Mouse (Mus musculus): ENCODE measurements around the gene Lnx2.
A peak's percentile ranks its signal among the peaks of the same experiment; 100 is the strongest.

Lnx2 gene

DNA sequence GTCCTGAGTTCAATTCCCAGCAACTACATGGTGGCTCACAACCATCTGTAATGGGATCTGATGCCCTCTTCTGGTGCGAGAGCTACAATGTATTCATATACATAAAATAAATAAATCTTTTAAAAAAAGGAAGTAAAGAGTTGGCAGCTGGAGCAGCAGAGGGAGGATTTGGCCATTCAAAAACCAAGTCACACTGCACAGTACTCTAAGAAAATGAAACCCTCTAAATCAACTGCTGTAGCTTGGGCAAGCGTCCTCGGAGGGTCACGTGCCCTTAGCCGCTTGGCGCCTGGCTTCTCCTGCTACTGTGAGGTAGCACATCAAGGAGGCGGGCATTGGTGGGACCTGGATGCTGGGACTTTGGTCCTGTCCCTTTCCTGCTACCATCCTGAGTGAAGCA lies 61.2 kb downstream of the Lnx2 start:
- no peak for DNase-seq

DNA sequence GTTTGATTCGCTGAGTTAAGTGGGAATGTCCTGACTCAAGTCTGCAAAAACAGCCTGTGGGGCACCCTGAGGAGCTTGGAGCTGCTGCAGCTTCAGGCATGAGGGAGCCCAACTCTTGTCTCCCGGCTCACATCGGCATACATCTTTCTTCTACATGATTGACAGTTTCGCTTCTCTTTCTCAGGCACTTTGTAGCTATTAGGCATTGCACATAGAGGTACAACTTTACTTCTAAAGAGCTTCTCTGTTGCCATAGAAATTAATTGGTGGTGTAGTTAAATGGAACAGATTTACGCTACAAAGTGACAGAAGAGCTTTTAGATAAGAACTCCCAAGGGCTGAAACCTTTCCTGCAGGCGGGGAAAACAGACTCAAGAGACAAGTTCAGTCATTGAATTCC lies 62.5 kb downstream of the Lnx2 start:
- DNase-seq = no peak

DNA sequence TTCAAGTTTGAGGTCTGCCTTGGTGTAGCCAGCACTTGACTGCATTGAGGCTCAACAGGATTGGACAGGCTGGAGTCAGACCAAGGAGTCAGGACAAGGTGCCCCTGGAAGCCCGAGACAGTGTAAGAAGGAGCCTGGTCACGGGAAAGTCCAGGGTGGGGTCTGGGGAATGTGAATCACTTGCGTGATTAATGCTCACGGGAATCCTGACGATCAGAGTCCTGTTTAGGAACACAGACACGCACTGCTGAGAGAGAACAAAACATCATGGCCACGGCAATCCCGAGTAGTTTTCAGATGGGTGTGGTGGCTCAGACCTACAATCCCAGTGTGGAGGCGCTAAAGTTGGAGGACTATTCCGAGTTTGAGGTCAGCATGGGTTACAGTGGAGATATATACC lies 65.1 kb downstream of the Lnx2 start:
- no peak for DNase-seq

DNA sequence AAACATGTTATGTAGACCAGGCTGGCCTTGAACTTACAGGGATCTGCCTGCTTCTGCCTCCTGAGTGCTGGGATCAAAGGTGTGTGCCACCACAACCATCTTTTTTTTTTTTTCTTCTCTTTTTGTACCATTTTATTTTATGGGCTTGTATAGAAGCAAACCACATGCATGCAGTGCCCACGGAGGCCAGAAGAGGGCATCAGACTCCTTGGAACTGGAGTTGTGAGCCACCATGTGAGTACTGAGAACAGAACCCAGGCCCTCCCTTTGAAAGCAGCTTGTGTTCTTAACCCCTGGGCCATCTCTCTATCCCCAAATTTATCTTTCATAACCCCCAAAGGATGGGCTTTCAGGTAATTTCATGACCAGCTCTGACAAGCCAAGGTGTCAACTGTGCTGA lies 73.1 kb downstream of the Lnx2 start:
- DNase-seq = no peak

DNA sequence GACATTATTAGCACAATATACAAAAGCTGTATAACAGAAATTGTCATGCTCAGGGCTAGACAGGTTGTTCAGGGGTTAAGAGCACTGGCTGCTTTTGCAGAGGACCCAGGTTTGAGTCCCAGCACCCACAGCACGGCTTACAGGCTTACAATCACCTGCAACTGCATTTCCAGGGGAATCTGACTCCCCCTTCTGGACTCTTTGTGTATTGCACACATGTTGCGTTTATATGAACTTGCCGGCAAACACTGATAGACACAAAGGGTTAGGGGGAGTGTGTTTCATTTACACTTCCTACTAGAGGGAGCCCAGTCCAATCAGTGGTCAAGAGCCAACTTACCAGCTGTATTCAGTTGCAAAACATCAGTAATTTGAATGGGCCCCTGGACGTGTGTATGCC lies 75.1 kb downstream of the Lnx2 start:
- no peak for DNase-seq

DNA sequence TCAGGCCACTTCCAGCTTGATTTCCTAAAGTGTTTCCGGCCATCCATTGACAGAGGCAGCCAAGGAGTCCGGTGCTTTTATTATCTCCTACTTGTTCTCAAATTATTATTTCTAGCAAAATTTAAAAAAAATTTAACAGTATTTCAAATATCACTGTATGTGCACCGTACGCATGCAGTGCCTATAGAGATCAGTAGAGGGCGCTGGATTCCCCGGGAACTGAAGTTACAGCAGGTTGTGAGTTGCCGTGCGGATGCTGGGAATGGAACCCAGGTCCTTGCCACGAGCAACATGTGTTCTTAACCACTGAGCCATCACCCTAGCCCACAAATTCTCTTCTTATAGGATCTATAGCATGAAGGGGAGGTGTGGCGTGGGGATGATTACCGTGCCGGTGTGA lies 77.6 kb downstream of the Lnx2 start:
- DNase-seq = no peak

DNA sequence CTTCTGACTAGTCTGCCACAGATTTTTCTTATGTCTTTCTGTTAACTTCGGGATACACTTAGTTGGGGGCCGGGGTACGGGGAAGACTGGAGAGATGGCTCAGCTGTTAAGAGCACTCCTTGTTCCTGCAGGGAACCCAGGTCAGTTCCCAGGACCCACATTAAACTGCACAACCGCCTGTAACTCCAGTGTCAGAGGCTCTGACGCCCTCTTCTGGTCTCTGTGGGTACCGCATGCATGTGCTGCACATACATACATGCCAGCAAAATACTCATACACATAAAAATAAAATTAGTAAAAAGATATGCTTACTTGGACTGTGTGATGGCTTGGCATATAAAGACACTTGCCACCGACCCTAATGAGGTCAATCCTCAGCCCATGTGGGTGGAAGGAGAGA lies 79.6 kb downstream of the Lnx2 start:
- no peak for DNase-seq

DNA sequence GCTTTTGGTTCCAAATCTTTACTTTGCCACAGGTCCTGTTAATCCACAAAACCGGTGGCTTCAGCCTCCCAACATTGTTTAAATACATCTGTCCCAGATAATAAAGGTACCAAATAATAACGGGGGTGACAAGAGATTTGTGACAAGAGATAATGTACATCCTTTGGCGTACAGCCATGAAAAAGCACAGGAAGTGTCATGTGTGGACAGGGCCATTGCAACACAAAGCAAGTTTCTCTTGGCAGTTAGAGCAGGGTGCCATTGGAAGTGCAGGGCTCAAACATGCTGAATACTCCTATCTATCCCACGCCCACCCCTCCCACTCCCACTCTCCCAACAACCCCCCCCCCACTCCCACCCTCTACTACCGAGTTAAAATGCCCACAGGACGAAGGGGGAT lies 81.4 kb downstream of the Lnx2 start:
- DNase-seq = no peak

DNA sequence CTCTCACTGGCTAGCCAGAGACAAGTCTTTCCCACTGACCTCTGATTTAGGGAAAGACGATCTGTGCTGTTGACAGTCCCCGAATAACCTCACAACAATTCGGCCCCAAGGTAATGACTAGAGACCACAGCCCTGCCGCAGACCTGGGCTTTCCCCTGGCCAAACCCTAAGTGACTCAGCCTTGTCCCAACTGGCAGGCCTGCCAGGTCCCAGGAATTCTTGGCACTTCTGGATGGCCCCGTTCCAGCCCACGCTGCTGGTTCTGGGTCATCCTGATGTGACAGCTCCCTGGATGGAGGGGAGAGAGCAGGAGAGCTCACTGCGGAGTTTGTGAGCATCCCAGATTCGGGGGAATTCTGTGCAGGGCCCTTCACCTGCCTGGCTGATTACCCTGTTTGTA lies 82.9 kb downstream of the Lnx2 start:
- no peak for DNase-seq

DNA sequence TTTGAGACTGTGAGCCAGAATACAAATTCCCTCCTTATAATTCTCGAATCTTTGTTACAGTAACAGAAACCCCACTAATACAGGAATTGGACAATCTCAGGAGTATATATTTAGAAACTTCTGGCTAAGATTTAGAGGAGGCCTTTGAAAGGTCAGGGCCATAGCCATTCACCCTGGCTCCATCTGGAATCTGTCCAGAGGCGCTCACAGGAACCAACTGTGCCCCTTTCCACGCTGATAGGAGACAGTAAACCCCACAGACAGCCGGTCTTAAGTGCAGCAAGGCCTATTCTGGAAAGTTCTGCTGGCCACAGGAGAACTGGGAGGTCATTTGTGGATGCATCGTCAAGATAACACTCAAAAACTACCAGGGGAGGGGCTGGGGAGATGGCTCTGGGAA lies 87.3 kb downstream of the Lnx2 start:
- DNase-seq = no peak

DNA sequence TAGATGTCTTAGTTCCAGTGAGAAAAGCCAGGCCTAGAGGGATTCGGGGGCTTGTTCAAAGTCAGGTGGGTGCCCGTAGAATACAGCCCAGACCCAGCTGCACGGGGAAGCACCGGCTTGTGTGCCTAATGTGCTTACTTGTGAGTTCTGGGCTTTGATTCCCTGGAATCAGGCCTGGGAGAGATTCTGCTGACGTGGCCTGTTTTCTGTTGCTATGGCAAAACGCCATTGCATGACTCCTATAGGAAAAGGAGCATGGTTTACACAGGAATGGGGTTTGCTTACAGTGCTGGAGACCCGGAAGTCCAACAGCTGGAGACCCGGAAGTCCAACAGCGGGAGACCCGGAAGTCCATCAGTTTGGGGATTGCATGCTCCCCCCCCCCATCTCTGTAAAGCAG lies 88.8 kb downstream of the Lnx2 start:
- DNase-seq = no peak

DNA sequence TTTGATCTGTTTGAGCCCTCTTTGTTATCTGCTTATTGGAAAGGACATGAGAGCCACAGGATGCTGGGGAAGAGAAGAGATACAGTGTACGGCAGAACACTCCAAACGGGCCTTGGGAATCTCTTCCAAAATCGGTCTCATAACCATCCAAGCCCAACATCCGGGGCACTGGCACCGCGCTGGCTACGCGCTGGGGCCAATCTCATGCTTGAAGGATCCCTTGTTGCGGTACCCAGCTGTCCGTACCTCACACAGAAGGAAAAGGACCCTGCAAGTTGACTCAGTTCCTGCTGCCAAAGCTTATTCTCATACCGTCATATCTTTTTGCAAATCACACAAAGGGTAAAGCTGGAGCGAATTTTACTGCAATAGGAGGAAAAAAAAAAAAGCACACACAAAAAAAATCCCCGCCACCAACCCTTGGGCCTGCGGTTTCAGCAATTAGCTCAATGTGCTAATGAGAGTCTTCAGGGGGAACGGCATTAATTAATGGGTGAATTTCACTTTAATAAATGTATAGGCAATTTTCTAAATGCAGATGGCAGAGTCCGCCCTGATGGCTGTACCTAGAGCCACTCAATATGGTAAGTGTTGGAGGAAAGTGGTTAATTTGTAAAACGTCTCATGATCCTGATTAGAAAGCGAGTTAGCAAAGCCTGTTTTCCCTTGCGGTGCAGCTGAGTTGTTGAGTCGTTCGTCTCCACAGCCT lies 90.5 kb downstream of the Lnx2 start:
- no peak for DNase-seq

DNA sequence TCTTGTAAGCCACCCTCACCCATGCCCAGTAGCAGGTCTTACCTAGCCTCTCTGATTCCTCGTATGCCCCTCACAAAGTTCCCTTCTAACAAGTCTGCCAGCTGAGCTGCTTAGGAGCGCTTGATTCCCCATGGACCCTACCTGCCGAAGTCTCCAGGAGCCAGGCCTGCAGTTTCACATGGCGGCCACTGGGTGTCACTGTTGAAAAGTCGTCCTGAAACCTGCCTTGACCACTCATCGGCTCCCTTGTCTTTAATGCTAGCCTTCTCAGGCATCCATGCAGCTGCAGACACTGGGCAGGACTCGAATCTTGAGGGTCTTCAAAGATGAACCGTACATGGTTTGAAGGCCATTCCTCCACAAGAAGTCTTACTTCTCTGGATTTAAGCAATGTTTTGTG lies 93.2 kb downstream of the Lnx2 start:
- peak in 1 of 2 experiments; percentile 14 for DNase-seq

DNA sequence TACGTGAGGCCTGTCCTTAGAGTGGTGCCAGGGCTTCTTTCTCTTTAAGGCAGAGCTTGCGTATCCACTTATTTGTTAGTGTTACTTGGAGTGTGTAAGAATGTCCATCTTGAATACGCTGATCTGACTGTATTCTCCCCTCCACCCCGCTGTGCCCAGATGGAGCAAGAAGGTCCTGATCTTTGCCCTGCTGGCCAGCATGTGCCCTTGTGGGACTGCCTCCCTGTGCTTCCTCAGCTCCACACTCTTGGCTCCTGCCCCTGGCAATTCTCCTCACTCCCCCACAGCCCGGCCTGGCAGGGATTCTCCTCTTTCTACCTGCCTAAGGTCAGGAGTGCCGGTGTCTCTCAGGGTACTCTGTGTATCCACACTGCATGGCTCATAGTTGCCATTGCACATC lies 95.0 kb downstream of the Lnx2 start:
- DNase-seq = no peak

DNA sequence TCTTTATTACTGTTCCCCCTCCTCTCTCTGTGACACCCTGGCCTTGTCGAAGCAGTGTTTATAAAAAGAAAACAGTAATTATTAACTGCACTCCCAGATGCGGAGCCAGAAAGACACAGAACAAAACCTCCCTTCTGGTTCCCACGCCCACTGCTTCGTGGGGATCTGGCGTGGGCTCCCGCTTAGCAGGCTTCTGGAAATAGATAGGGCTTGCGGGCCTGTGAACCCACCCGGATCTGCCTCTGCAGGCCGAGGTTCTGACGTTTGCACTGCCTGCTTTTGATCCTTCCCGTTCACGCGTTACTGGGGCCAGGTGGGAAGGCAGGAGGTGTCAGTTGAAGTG lies 101.6 kb downstream of the Lnx2 start:
- no peak for DNase-seq

DNA sequence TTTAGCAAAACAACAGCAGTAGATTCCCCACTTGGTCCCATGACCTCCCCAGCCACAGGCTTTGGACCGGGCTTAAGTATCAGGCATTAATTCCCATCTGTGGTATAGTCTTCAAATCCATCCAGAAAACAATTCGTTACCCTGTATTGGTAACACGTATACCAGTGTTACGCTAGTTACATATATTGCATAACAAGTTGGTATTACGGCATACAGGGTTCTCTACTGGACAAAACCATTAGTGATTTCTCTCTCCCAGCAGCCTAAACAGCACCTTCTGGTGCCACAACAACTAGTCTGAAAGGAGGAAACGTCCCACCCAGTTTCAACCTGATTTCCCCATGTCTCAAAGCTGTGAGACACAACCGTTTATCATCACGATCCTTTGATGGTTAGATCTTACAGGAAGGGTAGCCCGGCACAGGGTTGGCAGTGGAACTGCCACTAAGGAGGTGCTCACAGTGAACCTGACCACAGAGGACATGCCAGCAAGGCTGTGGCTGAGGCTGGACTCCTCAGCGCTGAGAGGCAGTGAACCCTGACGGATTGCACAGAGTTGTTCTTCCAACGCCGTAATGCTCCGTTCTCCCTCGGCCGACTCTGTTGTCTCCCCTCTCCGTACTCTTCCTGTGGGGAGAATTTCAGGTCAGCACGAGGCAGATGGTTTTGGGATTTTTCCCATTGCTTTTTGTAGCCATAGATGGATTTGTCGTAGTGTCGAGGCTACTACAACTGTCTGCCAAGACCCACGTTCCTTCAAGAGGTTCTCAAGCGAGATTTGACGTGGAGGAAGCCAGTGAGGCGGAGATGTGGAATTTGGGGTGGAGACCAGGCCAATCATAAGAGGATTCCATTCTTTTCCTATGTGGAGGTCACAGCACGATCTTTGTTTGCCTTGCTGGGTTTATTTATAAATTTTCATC lies 102.3 kb downstream of the Lnx2 start:
- no peak for DNase-seq

DNA sequence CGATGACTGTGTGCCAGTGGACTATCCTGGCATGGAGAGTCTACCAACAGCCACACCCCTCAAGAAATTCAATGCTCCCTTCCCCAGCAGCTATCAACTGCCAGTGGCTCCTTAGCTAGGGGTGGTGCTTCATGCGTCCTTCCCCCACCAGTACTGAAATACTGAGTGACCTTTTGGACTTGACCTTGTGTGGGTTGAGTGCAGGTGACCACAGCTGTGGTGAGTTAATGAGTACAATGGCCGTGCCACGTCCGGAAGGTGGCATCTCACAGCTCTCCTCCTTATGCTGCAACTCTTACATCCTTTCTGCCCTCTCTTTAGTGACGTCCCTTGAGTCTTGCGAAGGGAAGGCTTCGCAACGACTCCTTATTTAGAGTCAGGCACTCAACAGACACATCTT lies 103.0 kb downstream of the Lnx2 start:
- DNase-seq = no peak

DNA sequence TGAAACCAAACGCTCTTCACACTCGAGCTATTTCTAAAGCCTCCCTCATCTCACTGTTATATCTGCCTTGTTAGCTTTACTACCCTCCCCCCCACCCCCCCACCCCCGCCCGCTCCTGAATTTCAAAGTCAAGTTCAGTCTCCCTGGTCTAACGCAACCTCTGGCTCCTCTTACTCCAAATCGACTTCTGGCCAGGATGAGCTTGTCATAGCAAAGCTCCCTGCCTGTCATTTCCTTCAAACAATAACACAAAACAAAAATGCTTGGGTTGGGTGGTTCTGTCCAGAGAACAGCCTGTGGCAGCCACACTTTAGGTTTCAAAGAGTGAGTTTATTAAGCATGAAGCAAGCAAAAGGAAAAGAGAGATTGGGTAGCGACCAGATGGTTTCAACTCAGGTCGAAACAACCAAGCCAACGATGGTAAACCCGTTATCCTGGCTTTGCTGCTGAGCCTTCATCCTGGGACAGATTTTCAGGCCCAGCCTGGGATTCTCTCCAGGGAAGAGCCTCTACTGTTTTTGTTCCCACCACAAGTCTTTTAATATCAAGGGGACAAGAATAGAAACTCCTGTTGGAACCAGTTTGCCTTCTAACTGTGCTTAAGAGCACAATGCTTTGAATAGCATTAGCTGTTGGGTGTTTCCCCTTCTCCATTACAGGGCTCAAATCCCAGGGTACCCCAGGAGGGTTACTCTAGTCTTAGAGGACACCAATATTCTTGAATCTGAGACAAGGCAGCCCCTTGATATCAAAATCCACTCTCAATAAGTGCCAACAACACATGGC lies 104.4 kb downstream of the Lnx2 start:
- no peak for DNase-seq

DNA sequence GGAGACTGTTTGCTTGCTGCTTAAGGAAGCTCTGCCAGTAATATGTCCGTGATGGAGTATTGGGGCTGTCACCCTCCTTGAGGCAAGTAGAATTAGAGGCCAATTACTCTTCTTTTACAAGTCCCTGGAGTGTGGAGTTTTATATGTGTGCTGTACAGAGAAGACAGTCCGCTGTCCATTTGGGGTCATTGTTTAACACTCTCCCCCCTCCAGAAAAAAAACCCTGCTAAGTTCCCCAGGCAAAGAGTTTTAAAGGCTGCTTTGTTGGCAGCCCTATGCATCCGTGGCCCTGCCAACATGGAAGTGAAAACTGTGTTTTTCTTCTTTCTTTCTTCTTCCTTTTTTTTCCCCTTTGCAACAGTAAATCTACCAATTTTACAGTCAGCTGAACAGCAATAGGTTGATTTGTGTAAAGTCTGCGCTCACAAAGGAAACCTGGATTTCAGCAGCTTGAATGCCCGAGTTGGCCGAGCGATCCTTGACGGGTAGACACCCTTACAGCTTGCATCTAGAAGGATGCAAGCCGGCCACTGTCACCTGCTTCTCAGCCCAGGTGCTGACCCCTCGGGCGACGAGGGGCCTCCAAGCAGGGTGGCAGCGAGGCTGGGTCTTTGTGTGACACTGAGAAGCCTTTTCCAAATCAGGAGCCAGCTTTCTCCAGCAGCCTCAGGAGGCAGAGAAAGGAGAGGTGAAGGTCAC lies 107.5 kb downstream of the Lnx2 start:
- DNase-seq = no peak
